Mouse (Mus musculus): ENCODE results near the gene Sox21.

DNA sequence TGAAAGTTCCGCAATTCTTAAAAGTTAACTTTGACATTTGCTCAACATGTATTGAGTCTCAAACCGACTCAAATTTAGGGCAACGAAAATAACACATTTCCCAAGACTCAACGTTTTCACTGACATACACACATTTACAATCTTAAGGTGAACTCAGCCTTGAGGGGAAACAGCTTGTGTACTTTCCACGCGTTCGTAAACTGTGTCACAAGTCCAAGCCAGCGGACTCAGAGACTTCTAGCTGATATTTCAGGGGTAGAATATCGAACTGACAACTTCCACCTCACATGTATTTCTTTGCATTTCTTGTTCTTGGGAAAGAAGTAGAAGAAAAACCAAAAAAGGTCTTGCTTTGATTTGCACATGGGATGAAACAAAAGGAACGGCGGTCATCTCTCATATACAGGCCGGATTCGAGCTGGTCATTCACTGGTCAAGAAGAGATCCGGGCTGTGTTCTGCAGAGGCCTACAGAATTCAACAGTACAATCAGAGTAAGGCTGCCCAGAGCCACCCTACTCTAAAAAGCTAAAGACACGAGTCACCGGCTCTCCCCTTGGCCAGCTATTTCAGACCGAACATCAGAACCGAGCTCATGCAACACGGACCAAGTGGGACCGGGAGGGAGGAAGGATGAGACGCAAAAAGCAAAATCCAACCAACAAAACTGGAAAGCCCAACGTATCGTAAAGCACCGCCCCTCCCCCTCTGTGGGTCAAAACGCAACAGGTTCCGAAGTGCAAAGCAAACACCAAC lies 2.9 kb downstream of the Sox21 start:
- TF ChIP-seq POLR2A (IDR thresholded peaks at IDR 0.05; ENCODE audit: low read depth, low read length) (no peak), CTCF (IDR thresholded peaks at IDR 0.05; ENCODE audit: extremely low read depth, insufficient read depth, insufficient read length, insufficient replicate concordance) (no peak)

All from spleen, adult 2 months (tissue).